Comparison of ENCODE assay signal across 7 mouse cellular contexts in genomic region chr19:29252831-29253545, GRCm38 (mm10). TPM values are rescaled to one million over a fixed set of nuclear protein-coding genes. Genes with fewer than 3 reads are reported as not detected.
DNase-seq lines count a peak whose midpoint lies in the region; ATAC-seq lines count a peak whose summit lies in the region.

No protein-coding gene starts in this region.

- peaks cover 19% of the 10 kb centered on the region for H3K4me1 ChIP-seq in lung, embryonic 16.5 days (replicated peaks; ENCODE audit: control insufficient read depth, insufficient read depth, low read length)
- peaks cover 28% of the 10 kb centered on the region for H3K4me1 ChIP-seq in heart, embryonic 15.5 days (replicated peaks)
- H3K4me1 ChIP-seq in liver, embryonic 15.5 days (replicated peaks) = peaks cover 55% of the 10 kb centered on the region

- H3K4me2 ChIP-seq in lung, embryonic 16.5 days (ENCODE audit: low read depth, low read length) = peak overlapping the region; percentile 91
- peak overlapping the region; percentile 72 for H3K4me2 ChIP-seq in heart, embryonic 15.5 days
- H3K4me2 ChIP-seq in liver, embryonic 15.5 days = peak overlapping the region; percentile 87

- H3K9me3 ChIP-seq in lung, embryonic 16.5 days (ENCODE audit: control insufficient read depth, low read length) = no peaks in the 10 kb centered on the region
- H3K9me3 ChIP-seq in heart, embryonic 15.5 days (replicated peaks) = no peaks in the 10 kb centered on the region
- no peaks in the 10 kb centered on the region for H3K9me3 ChIP-seq in liver, embryonic 15.5 days (replicated peaks)

- no peak overlapping the region for H3K27ac ChIP-seq in lung, embryonic 16.5 days (ENCODE audit: low read length)
- H3K27ac ChIP-seq in heart, embryonic 15.5 days = peak overlapping the region; percentile 99
- H3K27ac ChIP-seq in liver, embryonic 15.5 days (replicated peaks) = peak overlapping the region; percentile 100

- WGBS in lung, embryonic 16.5 days = 27% methylated on average over 10 of the region's 10 CpGs
- 27% methylated on average over 10 of the region's 10 CpGs for WGBS in heart, embryonic 15.5 days
- 6% methylated on average over 10 of the region's 10 CpGs for WGBS in liver, embryonic 15.5 days (ENCODE audit: insufficient replicate concordance)

- ATAC-seq in lung, embryonic 16.5 days (ENCODE audit: low read depth) = no peak
- no peak for ATAC-seq in heart, embryonic 15.5 days (replicated peaks; ENCODE audit: insufficient number of reproducible peaks, insufficient read depth, low FRiP score, low read depth)
- ATAC-seq in liver, embryonic 15.5 days (ENCODE audit: insufficient read depth) = peak; percentile 8; the same call in 1 of the 2 replicates
- no peak for ATAC-seq in megakaryocyte progenitor cell, adult 5-6 weeks (replicated peaks; ENCODE audit: poor library complexity)

- DNase-seq in lung, postnatal 14 days = no peak
- peak; percentile 33 for DNase-seq in brain, adult 2 months (ENCODE audit: low read depth, low spot score)
- DNase-seq in urinary bladder, postnatal 4 days (ENCODE audit: low spot score in 2 of 2) = no peak

- peak overlapping the region; percentile 98 for H3K9ac ChIP-seq in lung, embryonic 16.5 days (ENCODE audit: low read length)
- peak overlapping the region; percentile 93 for H3K9ac ChIP-seq in heart, embryonic 15.5 days
- peak overlapping the region; percentile 100 for H3K9ac ChIP-seq in liver, embryonic 15.5 days

- no peaks in the 10 kb centered on the region for H3K36me3 ChIP-seq in lung, embryonic 16.5 days (ENCODE audit: control insufficient read depth, insufficient read depth, low read length)
- H3K36me3 ChIP-seq in heart, embryonic 15.5 days = no peaks in the 10 kb centered on the region
- H3K36me3 ChIP-seq in liver, embryonic 15.5 days (replicated peaks) = peaks cover 20% of the 10 kb centered on the region

- H3K27me3 ChIP-seq in lung, embryonic 16.5 days (ENCODE audit: control insufficient read depth, insufficient read depth, low read depth, low read length) = no peaks in the 10 kb centered on the region
- no peaks in the 10 kb centered on the region for H3K27me3 ChIP-seq in heart, embryonic 15.5 days
- no peaks in the 10 kb centered on the region for H3K27me3 ChIP-seq in liver, embryonic 15.5 days

- H3K4me3 ChIP-seq in lung, embryonic 16.5 days (ENCODE audit: low read length) = peak overlapping the region; percentile 88
- peak overlapping the region; percentile 86 for H3K4me3 ChIP-seq in heart, embryonic 15.5 days
- H3K4me3 ChIP-seq in liver, embryonic 15.5 days (replicated peaks) = peak overlapping the region; percentile 97

RNA-seq across cellular contexts. Expression of gene Jak2, which starts 1.4 kb away (rescaled TPM):
- 3.8 and 4.4 TPM in 2 replicates for polyA plus RNA-seq in lung, embryonic 16.5 days (2015; fragmentation: Nextera tagmentation; extraction: Ambion mirVana)
- 5.7 and 7.6 TPM in 2 replicates for polyA plus RNA-seq in heart, embryonic 15.5 days (2015; fragmentation: Nextera tagmentation; extraction: Ambion mirVana)
- 11.4 and 11.8 TPM in 2 replicates for polyA plus RNA-seq in liver, embryonic 15.5 days (2015; fragmentation: Nextera tagmentation; extraction: Ambion mirVana)
- total RNA-seq in megakaryocyte progenitor cell, adult 5-6 weeks (2015) = 41.2 and 41.7 TPM in 2 replicates
- total RNA-seq in megakaryocyte progenitor cell, adult 5-6 weeks (2017) = 36.7 and 43.8 TPM in 2 replicates
